ENCODE assay signal across 8 mouse cellular contexts in genomic region chr8:84708774-84709475, GRCm38 (mm10). TPM values are rescaled to one million over a fixed set of nuclear protein-coding genes. Genes with fewer than 3 reads are reported as not detected.
DNase-seq lines count a peak whose midpoint lies in the region; ATAC-seq and TF ChIP-seq lines count a peak whose summit lies in the region.

No protein-coding gene starts in this region.

- no peaks in the 10 kb centered on the region for H3K36me3 ChIP-seq in hindbrain, embryonic 16.5 days (ENCODE audit: control insufficient read depth, insufficient read depth, low read length)
- H3K36me3 ChIP-seq in megakaryocyte, embryonic 14.5 days (replicated peaks; ENCODE audit: low read length), result peaks cover 34% of the 10 kb centered on the region

- peak overlapping the region; percentile 87 for H3K27ac ChIP-seq in gastrocnemius, adult 2 months
- H3K27ac ChIP-seq in hindbrain, embryonic 16.5 days (ENCODE audit: low read depth, low read length), result peak overlapping the region; percentile 77

- DNase-seq in WW6 (ENCODE audit: low read depth, low spot score), result peak; percentile 86
- DNase-seq in cerebellum, postnatal 4 days (ENCODE audit: low spot score in 2 of 2), result peak; percentile 76 to 92
- peak; percentile 92 for DNase-seq in gastrocnemius, adult 2 months
- DNase-seq in left cerebral cortex, adult 8-10 months (ENCODE audit: low spot score in 2 of 2), result peak; percentile 82 to 85
- DNase-seq in right cerebral cortex, adult 2 months (ENCODE audit: low spot score in 2 of 2), result peak; percentile 84 to 91
- DNase-seq in urinary bladder, postnatal 25 days (ENCODE audit: low spot score), result peak; percentile 78

- 0 out of 2 replicates have a peak overlapping the region, but pooled peaks have one; percentile 23 for H3K9ac ChIP-seq in hindbrain, embryonic 16.5 days (ENCODE audit: low read depth, low read length)

- no peaks in the 10 kb centered on the region for H3K9me3 ChIP-seq in hindbrain, embryonic 16.5 days (ENCODE audit: control insufficient read depth, low read length)
- no peaks in the 10 kb centered on the region for H3K9me3 ChIP-seq in megakaryocyte, embryonic 14.5 days

- intact Hi-C loops in gastrocnemius, adult 2 months (cut with DNase I), result loop anchor here (1.0 to 2.0 kb wide), 2 partner anchors 58 to 103 kb away; no protein-coding TSS in a partner anchor

- peak; percentile 79 for ATAC-seq in hindbrain, embryonic 16.5 days

- peak overlapping the region; percentile 15; the same call in 1 of the 2 replicates for H3K4me3 ChIP-seq in gastrocnemius, adult 2 months
- no peak overlapping the region for H3K4me3 ChIP-seq in hindbrain, embryonic 16.5 days (ENCODE audit: low read length)
- H3K4me3 ChIP-seq in megakaryocyte, embryonic 14.5 days (replicated peaks), result peak overlapping the region; percentile 59

- H3K27me3 ChIP-seq in hindbrain, embryonic 16.5 days (replicated peaks; ENCODE audit: control insufficient read depth, insufficient read depth, low read length), result peaks cover 4% of the 10 kb centered on the region; the same call in 1 of the 2 replicates
- H3K27me3 ChIP-seq in megakaryocyte, embryonic 14.5 days (replicated peaks), result no peaks in the 10 kb centered on the region

- 6% methylated on average over 12 of the region's 12 CpGs for WGBS in hindbrain, embryonic 16.5 days

- 0 out of 2 replicates have a peak overlapping the region, but pooled peaks have one; percentile 2 for H3K4me2 ChIP-seq in hindbrain, embryonic 16.5 days (ENCODE audit: low read length)

- peak; percentile 98; the same call in 1 of the 2 replicates for TF ChIP-seq CTCF in gastrocnemius, adult 2 months (IDR thresholded peaks at IDR 0.05)

- peaks cover 45% of the 10 kb centered on the region for H3K4me1 ChIP-seq in hindbrain, embryonic 16.5 days (ENCODE audit: control insufficient read depth, insufficient read depth, low read depth, low read length)
- peaks cover 79% of the 10 kb centered on the region for H3K4me1 ChIP-seq in megakaryocyte, embryonic 14.5 days

RNA-seq across cellular contexts. Expression of gene Lyl1, which starts 7.7 kb away (rescaled TPM):
- total RNA-seq in gastrocnemius, adult 2 months (2021), result 1 to 10 TPM; 1.1 to 1.3 TPM
- polyA plus RNA-seq in hindbrain, embryonic 16.5 days (2015; fragmentation: Nextera tagmentation; extraction: Ambion mirVana), result 2.6 and 3.2 TPM in 2 replicates
- total RNA-seq in left cerebral cortex, adult 8-10 months (2022), result 1 to 10 TPM; 2.2 to 4.5 (median 3.4) TPM
- polyA plus RNA-seq in megakaryocyte, embryonic 14.5 days (2012; ENCODE audit: insufficient read depth, low replicate concordance), result 347 and 510 TPM in 2 replicates

RNA-seq across cellular contexts. Expression of gene G430095P16Rik, which starts 13.9 kb away (rescaled TPM):
- under 1 TPM; 0.36 to 0.78 TPM for total RNA-seq in gastrocnemius, adult 2 months (2021)
- polyA plus RNA-seq in hindbrain, embryonic 16.5 days (2015; fragmentation: Nextera tagmentation; extraction: Ambion mirVana), result 0.82 and 0.89 TPM in 2 replicates
- total RNA-seq in left cerebral cortex, adult 8-10 months (2022), result under 1 TPM in 1 of 4 experiments, not detected in 3; 0.55 TPM
- polyA plus RNA-seq in megakaryocyte, embryonic 14.5 days (2012; ENCODE audit: insufficient read depth, low replicate concordance), result 2.7 and 19.7 TPM in 2 replicates

RNA-seq across cellular contexts. Expression of gene Nacc1, which starts 21.3 kb away (rescaled TPM):
- 10 to 100 TPM; 18.7 to 24.3 TPM for total RNA-seq in gastrocnemius, adult 2 months (2021)
- polyA plus RNA-seq in hindbrain, embryonic 16.5 days (2015; fragmentation: Nextera tagmentation; extraction: Ambion mirVana), result 12.4 and 15.5 TPM in 2 replicates
- total RNA-seq in left cerebral cortex, adult 8-10 months (2022), result 10 to 100 TPM; 88.5 to 97.6 (median 93.9) TPM
- 144 and 266 TPM in 2 replicates for polyA plus RNA-seq in megakaryocyte, embryonic 14.5 days (2012; ENCODE audit: insufficient read depth, low replicate concordance)

RNA-seq across cellular contexts. Expression of gene Trmt1, which starts 22.8 kb away (rescaled TPM):
- total RNA-seq in gastrocnemius, adult 2 months (2021), result 10 to 100 TPM; 45.6 to 57.5 TPM
- 66.8 and 71.2 TPM in 2 replicates for polyA plus RNA-seq in hindbrain, embryonic 16.5 days (2015; fragmentation: Nextera tagmentation; extraction: Ambion mirVana)
- total RNA-seq in left cerebral cortex, adult 8-10 months (2022), result 100 to 1,000 TPM; 101 to 105 (median 103) TPM
- 107 and 120 TPM in 2 replicates for polyA plus RNA-seq in megakaryocyte, embryonic 14.5 days (2012; ENCODE audit: insufficient read depth, low replicate concordance)

RNA-seq across cellular contexts. Expression of gene Ier2, which starts 46.3 kb away (rescaled TPM):
- 1 to 10 TPM; 5.9 to 6.5 TPM for total RNA-seq in gastrocnemius, adult 2 months (2021)
- polyA plus RNA-seq in hindbrain, embryonic 16.5 days (2015; fragmentation: Nextera tagmentation; extraction: Ambion mirVana), result 18.2 and 19.6 TPM in 2 replicates
- 10 to 100 TPM in 2 of 4 experiments, 1 to 10 TPM in 2; 5.9 to 15.8 (median 8.9) TPM for total RNA-seq in left cerebral cortex, adult 8-10 months (2022)
- polyA plus RNA-seq in megakaryocyte, embryonic 14.5 days (2012; ENCODE audit: insufficient read depth, low replicate concordance), result 106 and 333 TPM in 2 replicates
